Mouse (Mus musculus): ENCODE data around the gene Zbtb7a.

Gene Zbtb7a

GRCm38 (mm10) chr10:81138821-81139528 is 4.0 kb downstream of the Zbtb7a start:
- DNase-seq (ENCODE audit: low read depth, low spot score): no peak

GRCm38 (mm10) chr10:81139529-81139846 is 4.5 kb downstream of the Zbtb7a start:
- no peak for DNase-seq (ENCODE audit: low read depth, low spot score)

GRCm38 (mm10) chr10:81140005-81140404 is 5.0 kb downstream of the Zbtb7a start:
- DNase-seq (ENCODE audit: low read depth, low spot score): no peak

- DNase-seq (ENCODE audit: low read depth, low spot score): no peak
Measured at GRCm38 (mm10) chr10:81140717-81141454, 5.9 kb downstream of the Zbtb7a start.

GRCm38 (mm10) chr10:81141455-81142210 is 6.6 kb downstream of the Zbtb7a start:
- DNase-seq (ENCODE audit: low read depth, low spot score): no peak

GRCm38 (mm10) chr10:81142551-81142981 is 7.5 kb downstream of the Zbtb7a start:
- DNase-seq (ENCODE audit: low read depth, low spot score): no peak

- no peak for DNase-seq (ENCODE audit: low read depth, low spot score)
Measured at GRCm38 (mm10) chr10:81143157-81143633, 8.2 kb downstream of the Zbtb7a start.

- no peak for DNase-seq (ENCODE audit: low read depth, low spot score)
Measured at GRCm38 (mm10) chr10:81143845-81144437, 8.9 kb downstream of the Zbtb7a start.

GRCm38 (mm10) chr10:81144667-81145066 is 9.6 kb downstream of the Zbtb7a start:
- DNase-seq (ENCODE audit: low read depth, low spot score): no peak

GRCm38 (mm10) chr10:81145307-81145706 is 10.3 kb downstream of the Zbtb7a start:
- DNase-seq (ENCODE audit: low read depth, low spot score): no peak

GRCm38 (mm10) chr10:81145778-81146177 is 10.8 kb downstream of the Zbtb7a start:
- DNase-seq (ENCODE audit: low read depth, low spot score): no peak

- DNase-seq (ENCODE audit: low read depth, low spot score): no peak
Measured at GRCm38 (mm10) chr10:81146296-81146695, 11.3 kb downstream of the Zbtb7a start.

GRCm38 (mm10) chr10:81151261-81151660 is 16.2 kb downstream of the Zbtb7a start:
- DNase-seq (ENCODE audit: low read depth, low spot score): no peak

GRCm38 (mm10) chr10:81152609-81153008 is 17.6 kb downstream of the Zbtb7a start:
- DNase-seq (ENCODE audit: low read depth, low spot score): no peak

GRCm38 (mm10) chr10:81154313-81154712 is 19.3 kb downstream of the Zbtb7a start:
- DNase-seq (ENCODE audit: low read depth, low spot score): no peak

GRCm38 (mm10) chr10:81154736-81155135 is 19.7 kb downstream of the Zbtb7a start:
- no peak for DNase-seq (ENCODE audit: low read depth, low spot score)

GRCm38 (mm10) chr10:81161602-81162317 is 26.7 kb downstream of the Zbtb7a start:
- DNase-seq (ENCODE audit: low read depth, low spot score): no peak

GRCm38 (mm10) chr10:81162318-81162652 is 27.3 kb downstream of the Zbtb7a start:
- no peak for DNase-seq (ENCODE audit: low read depth, low spot score)

- no peak for DNase-seq (ENCODE audit: low read depth, low spot score)
Measured at GRCm38 (mm10) chr10:81165118-81165517, 30.1 kb downstream of the Zbtb7a start.

- DNase-seq (ENCODE audit: low read depth, low spot score): peak; percentile 99
Measured at GRCm38 (mm10) chr10:81167200-81168086, 32.4 kb downstream of the Zbtb7a start, which contains the start of gene Pias4. TSS of gene Pias4 (minus strand) at chr10:81167923.
